Mouse (Mus musculus): ENCODE measurements around the gene Spg21.
A peak's percentile ranks its signal among the peaks of the same experiment; 100 is the strongest.

Spg21 gene

GRCm38 (mm10) chr9:65479158-65479557 is 18.4 kb downstream of the Spg21 start:
- no peak for DNase-seq (ENCODE audit: low read depth, low spot score)

GRCm38 (mm10) chr9:65480071-65480470 is 19.3 kb downstream of the Spg21 start:
- no peak for DNase-seq (ENCODE audit: low read depth, low spot score)

GRCm38 (mm10) chr9:65491476-65491875 is 30.7 kb downstream of the Spg21 start:
- DNase-seq (ENCODE audit: low read depth, low spot score), result no peak

GRCm38 (mm10) chr9:65492351-65492750 is 31.6 kb downstream of the Spg21 start:
- no peak for DNase-seq (ENCODE audit: low read depth, low spot score)

- DNase-seq (ENCODE audit: low read depth, low spot score), result no peak
Measured at GRCm38 (mm10) chr9:65492851-65493250, 32.1 kb downstream of the Spg21 start.

GRCm38 (mm10) chr9:65502146-65502545 is 41.4 kb downstream of the Spg21 start:
- no peak for DNase-seq (ENCODE audit: low read depth, low spot score)

- no peak for DNase-seq (ENCODE audit: low read depth, low spot score)
Measured at GRCm38 (mm10) chr9:65502721-65503505, 42.2 kb downstream of the Spg21 start.

- no peak for DNase-seq (ENCODE audit: low read depth, low spot score)
Measured at GRCm38 (mm10) chr9:65508449-65508848, 47.7 kb downstream of the Spg21 start.

GRCm38 (mm10) chr9:65512520-65512919 is 51.8 kb downstream of the Spg21 start:
- no peak for DNase-seq (ENCODE audit: low read depth, low spot score)

- DNase-seq (ENCODE audit: low read depth, low spot score), result no peak
Measured at GRCm38 (mm10) chr9:65514431-65514830, 53.7 kb downstream of the Spg21 start.

GRCm38 (mm10) chr9:65514851-65515261 is 54.1 kb downstream of the Spg21 start:
- DNase-seq (ENCODE audit: low read depth, low spot score), result no peak

- DNase-seq (ENCODE audit: low read depth, low spot score), result no peak
Measured at GRCm38 (mm10) chr9:65519807-65520504, 59.2 kb downstream of the Spg21 start, which contains the start of gene Ankdd1a. TSS of gene Ankdd1a (minus strand) at chr9:65520193.

- DNase-seq (ENCODE audit: low read depth, low spot score), result no peak
Measured at GRCm38 (mm10) chr9:65520505-65520876, 59.7 kb downstream of the Spg21 start.

GRCm38 (mm10) chr9:65523611-65524364 is 63.0 kb downstream of the Spg21 start:
- peak; percentile 51 for DNase-seq (ENCODE audit: low read depth, low spot score)

- no peak for DNase-seq (ENCODE audit: low read depth, low spot score)
Measured at GRCm38 (mm10) chr9:65525445-65526195, 64.9 kb downstream of the Spg21 start.

- DNase-seq (ENCODE audit: low read depth, low spot score), result no peak
Measured at GRCm38 (mm10) chr9:65528417-65529038, 67.8 kb downstream of the Spg21 start.

GRCm38 (mm10) chr9:65529659-65530058 is 68.9 kb downstream of the Spg21 start:
- DNase-seq (ENCODE audit: low read depth, low spot score), result no peak

- no peak for DNase-seq (ENCODE audit: low read depth, low spot score)
Measured at GRCm38 (mm10) chr9:65531283-65531682, 70.5 kb downstream of the Spg21 start.

GRCm38 (mm10) chr9:65532986-65533385 is 72.2 kb downstream of the Spg21 start:
- DNase-seq (ENCODE audit: low read depth, low spot score), result no peak

- no peak for DNase-seq (ENCODE audit: low read depth, low spot score)
Measured at GRCm38 (mm10) chr9:65534111-65534510, 73.4 kb downstream of the Spg21 start.

GRCm38 (mm10) chr9:65535191-65535722 is 74.5 kb downstream of the Spg21 start:
- no peak for DNase-seq (ENCODE audit: low read depth, low spot score)
